12 mouse cellular contexts compared by ENCODE assay signal in genomic region chr4:97417943-97418342, GRCm38 (mm10).
DNase-seq lines count a peak whose midpoint lies in the region; ATAC-seq and TF ChIP-seq lines count a peak whose summit lies in the region.
"Had no signal": no experiment of that assay in that cellular context is flagged by ENCODE, and none has a peak within 500 bp of the region (broad histone marks: within the 10 kb centered on the region; RNA-seq: fewer than 3 reads in every experiment).

No protein-coding gene starts in this region.

- H3K4me3 ChIP-seq in lung, embryonic 14.5 days (ENCODE audit: low read depth, low read length), result no peak overlapping the region
- H3K4me3 ChIP-seq in ES-E14 (ENCODE audit: insufficient read depth in 1 of 2, low read depth in 1 of 2, low read length in 2 of 2, poor library complexity in 1 of 2, severe bottlenecking in 1 of 2), result no peak overlapping the region
- H3K4me3 ChIP-seq: limb, embryonic 15.5 days; megakaryocyte, embryonic 14.5 days; neural tube, embryonic 15.5 days had no signal

- in situ Hi-C loops in ES-E14 (cut with MboI; ENCODE audit: low sequenced_read_pairs in 2 of 2, unreplicated experiment in 2 of 2), result no loop called here

- ATAC-seq in lung, embryonic 14.5 days (ENCODE audit: insufficient read depth), result no peak
- ATAC-seq in granulocyte monocyte progenitor cell, adult 5-6 weeks (replicated peaks; ENCODE audit: poor library complexity, severe bottlenecking), result 0 out of 2 replicates have a peak, but pooled peaks have one; percentile 30

- no peak overlapping the region for H3K9ac ChIP-seq in lung, embryonic 14.5 days
- no peak overlapping the region for H3K9ac ChIP-seq in ES-E14 (ENCODE audit: insufficient read depth, low read depth, low read length, poor library complexity, severe bottlenecking)
- H3K9ac ChIP-seq: limb, embryonic 15.5 days; neural tube, embryonic 15.5 days had no signal

- no peaks in the 10 kb centered on the region for H3K9me3 ChIP-seq in lung, embryonic 14.5 days (ENCODE audit: low read depth, low read length)
- no peaks in the 10 kb centered on the region for H3K9me3 ChIP-seq in ES-E14 (ENCODE audit: control insufficient read depth, insufficient read depth, low read depth, low read length)
- H3K9me3 ChIP-seq: limb, embryonic 15.5 days; megakaryocyte, embryonic 14.5 days; neural tube, embryonic 15.5 days had no signal

- H3K4me2 ChIP-seq in lung, embryonic 14.5 days, result no peak overlapping the region
- H3K4me2 ChIP-seq: limb, embryonic 15.5 days; neural tube, embryonic 15.5 days had no signal

- TF ChIP-seq CTCF in lung, embryonic 14.5 days (IDR thresholded peaks at IDR 0.05; ENCODE audit: low read depth), result peak; percentile 42; the same call in 1 of the 2 replicates

- H3K27me3 ChIP-seq in lung, embryonic 14.5 days (ENCODE audit: insufficient read depth, low read length), result no peaks in the 10 kb centered on the region
- H3K27me3 ChIP-seq: limb, embryonic 15.5 days; megakaryocyte, embryonic 14.5 days; neural tube, embryonic 15.5 days had no signal

- no peaks in the 10 kb centered on the region for H3K4me1 ChIP-seq in lung, embryonic 14.5 days (ENCODE audit: insufficient read depth)
- H3K4me1 ChIP-seq in ES-E14 (ENCODE audit: control insufficient read depth in 2 of 2, insufficient read depth in 2 of 2, low read length in 2 of 2, poor library complexity in 1 of 2), result no peaks in the 10 kb centered on the region
- H3K4me1 ChIP-seq: limb, embryonic 15.5 days; megakaryocyte, embryonic 14.5 days had no signal

- DNase-seq in embryo, embryonic 10 days (ENCODE audit: low spot score), result peak; percentile 18
- DNase-seq in embryo, embryonic 9.5 days (ENCODE audit: extremely low spot score), result no peak
- peak; percentile 7 for DNase-seq in lung, embryonic 14.5 days
- no peak for DNase-seq in lung, postnatal 4 days
- DNase-seq in ES-E14 (ENCODE audit: low read depth, low spot score), result peak; percentile 3
- DNase-seq in c-Kit-positive CD71-positive TER-119-positive erythroid progenitor cells, embryonic 14.5 days (ENCODE audit: low spot score), result no peak
- DNase-seq in urinary bladder, postnatal 14 days (ENCODE audit: low spot score), result no peak
- DNase-seq: right cerebral cortex, postnatal 25 days had no signal

- H3K36me3 ChIP-seq in lung, embryonic 14.5 days (ENCODE audit: insufficient read depth), result no peaks in the 10 kb centered on the region
- H3K36me3 ChIP-seq in ES-E14 (ENCODE audit: control insufficient read depth, insufficient read depth, low read length, poor library complexity, severe bottlenecking), result no peaks in the 10 kb centered on the region
- H3K36me3 ChIP-seq: limb, embryonic 15.5 days; neural tube, embryonic 15.5 days had no signal

- no peak overlapping the region for H3K27ac ChIP-seq in lung, embryonic 14.5 days (ENCODE audit: low read depth)
- no peak overlapping the region for H3K27ac ChIP-seq in ES-E14 (ENCODE audit: insufficient read depth, low read depth, low read length, poor library complexity, severe bottlenecking)
- H3K27ac ChIP-seq: limb, embryonic 15.5 days; neural tube, embryonic 15.5 days had no signal

TF ChIP-seq in ES-E14, 5 proteins besides CTCF, POLR2A, EP300 and RAD21:
- TF ChIP-seq HCFC1 (IDR thresholded peaks at IDR 0.05; ENCODE audit: borderline replicate concordance, insufficient read depth, low read length) (no peak), MAFK (IDR thresholded peaks at IDR 0.05; ENCODE audit: insufficient read depth, low read depth, low read length) (no peak), ZNF384 (IDR thresholded peaks at IDR 0.05; ENCODE audit: low read depth, low read length) (no peak), CHD2 (IDR thresholded peaks at IDR 0.05; ENCODE audit: low read depth, low read length) (no peak)
TF ChIP-seq in ES-E14: peak in this region for 0.

Comparison
In these comparisons a context has a peak if more than half of its experiments do, and no peak if none do; other contexts are left out.
1. DNase-seq: peak in embryo, embryonic 10 days (single experiment), lung, embryonic 14.5 days (single experiment) and ES-E14 (single experiment); none in embryo, embryonic 9.5 days (single experiment), lung, postnatal 4 days (0 of 2), c-Kit-positive CD71-positive TER-119-positive erythroid progenitor cells, embryonic 14.5 days (single experiment) and urinary bladder, postnatal 14 days (single experiment).